Mouse (Mus musculus) right cerebral cortex, postnatal 4 days (tissue): Measurements from ENCODE around the gene Mad1l1.

Source experiments
- DNase-seq: peaks from one replicate; pipeline ENCODE4 v3.0.0-alpha.2; 2022

The Mad1l1 gene

GRCm38 (mm10) chr5:140081084-140081483 is 240.3 kb downstream of the Mad1l1 start:
- DNase-seq, result no peak

GRCm38 (mm10) chr5:140079511-140079910 is 241.8 kb downstream of the Mad1l1 start:
- DNase-seq, result no peak

- no peak for DNase-seq
Observed at GRCm38 (mm10) chr5:140078406-140078805, 242.9 kb downstream of the Mad1l1 start.

- DNase-seq, result no peak
Observed at GRCm38 (mm10) chr5:140076438-140076837, 244.9 kb downstream of the Mad1l1 start.

GRCm38 (mm10) chr5:140073671-140074116 is 247.7 kb downstream of the Mad1l1 start:
- peak; percentile 26 for DNase-seq

- no peak for DNase-seq
Observed at GRCm38 (mm10) chr5:140073148-140073670, 248.1 kb downstream of the Mad1l1 start.

- DNase-seq, result no peak
Observed at GRCm38 (mm10) chr5:140068506-140068905, 252.8 kb downstream of the Mad1l1 start.

- DNase-seq, result no peak
Observed at GRCm38 (mm10) chr5:140068051-140068450, 253.3 kb downstream of the Mad1l1 start.

GRCm38 (mm10) chr5:140066769-140067168 is 254.6 kb downstream of the Mad1l1 start:
- DNase-seq, result no peak

- DNase-seq, result no peak
Observed at GRCm38 (mm10) chr5:140066281-140066680, 255.1 kb downstream of the Mad1l1 start.

- no peak for DNase-seq
Observed at GRCm38 (mm10) chr5:140065281-140065945, 255.9 kb downstream of the Mad1l1 start.

GRCm38 (mm10) chr5:140064521-140064920 is 256.8 kb downstream of the Mad1l1 start:
- DNase-seq, result no peak

GRCm38 (mm10) chr5:140062828-140063227 is 258.5 kb downstream of the Mad1l1 start:
- no peak for DNase-seq

- no peak for DNase-seq
Observed at GRCm38 (mm10) chr5:140062316-140062715, 259.0 kb downstream of the Mad1l1 start.

- peak; percentile 54 for DNase-seq
Observed at GRCm38 (mm10) chr5:140061296-140061879, 260.0 kb downstream of the Mad1l1 start.

GRCm38 (mm10) chr5:140056291-140056690 is 265.1 kb downstream of the Mad1l1 start:
- no peak for DNase-seq

GRCm38 (mm10) chr5:140055431-140055830 is 265.9 kb downstream of the Mad1l1 start:
- DNase-seq, result no peak

- no peak for DNase-seq
Observed at GRCm38 (mm10) chr5:140053626-140054025, 267.7 kb downstream of the Mad1l1 start.

- no peak for DNase-seq
Observed at GRCm38 (mm10) chr5:140052405-140052804, 268.9 kb downstream of the Mad1l1 start.

- no peak for DNase-seq
Observed at GRCm38 (mm10) chr5:140045453-140045852, 275.9 kb downstream of the Mad1l1 start.

GRCm38 (mm10) chr5:140043002-140043401 is 278.4 kb downstream of the Mad1l1 start:
- DNase-seq, result no peak

- no peak for DNase-seq
Observed at GRCm38 (mm10) chr5:140042002-140042611, 279.2 kb downstream of the Mad1l1 start.

GRCm38 (mm10) chr5:140041055-140041454 is 280.3 kb downstream of the Mad1l1 start:
- no peak for DNase-seq
